Mouse (Mus musculus) layer of hippocampus, adult 9-11 months (tissue): ENCODE results near the gene Ano3.

ENCODE experiments used
- DNase-seq: peaks from one replicate; pipeline ENCODE4 v3.0.0; 2022

Gene Ano3

DNA sequence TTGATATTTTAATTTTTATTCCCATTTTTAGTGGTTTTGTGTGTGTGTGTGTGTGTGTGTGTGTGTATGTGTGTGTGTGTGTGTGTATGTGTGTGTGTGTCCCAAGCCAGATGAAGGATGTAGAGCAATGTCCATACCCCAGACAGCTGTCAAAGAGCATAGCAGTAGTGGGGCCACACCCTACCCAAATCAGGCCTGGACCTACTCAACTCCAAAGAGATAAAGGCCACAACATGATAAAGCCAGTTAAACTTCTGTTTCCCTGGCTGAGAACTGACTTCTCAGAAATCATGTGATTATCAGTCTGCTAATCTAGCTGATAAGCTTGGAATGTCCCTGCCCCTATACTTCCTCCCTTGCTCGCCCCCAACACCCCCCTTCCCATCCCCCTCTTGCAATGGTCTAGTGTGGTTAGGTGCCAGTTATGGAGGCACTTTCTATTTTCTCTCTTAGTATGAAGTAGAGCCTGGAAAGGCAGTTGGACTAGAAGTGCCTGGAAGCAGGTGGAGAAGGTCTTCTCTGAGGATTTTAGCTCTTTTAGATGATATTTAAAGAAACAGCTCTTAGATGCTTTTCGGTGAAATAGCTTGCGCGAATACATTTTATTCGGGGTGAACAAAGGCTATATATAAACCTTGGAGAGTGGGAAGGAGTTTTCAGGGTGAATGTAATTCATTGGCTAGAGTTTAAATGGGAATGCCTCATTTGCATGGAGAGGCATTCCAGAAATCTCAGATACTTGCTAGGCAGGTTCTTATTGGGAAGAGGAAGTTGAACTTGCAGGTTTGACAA is 144.2 kb downstream of the Ano3 start:
- DNase-seq, result no peak

- no peak for DNase-seq
Measured at GRCm38 (mm10) chr2:110795928-110796327, 154.8 kb downstream of the Ano3 start.

GRCm38 (mm10) chr2:110795433-110795832 is 155.3 kb downstream of the Ano3 start:
- DNase-seq, result no peak

DNA sequence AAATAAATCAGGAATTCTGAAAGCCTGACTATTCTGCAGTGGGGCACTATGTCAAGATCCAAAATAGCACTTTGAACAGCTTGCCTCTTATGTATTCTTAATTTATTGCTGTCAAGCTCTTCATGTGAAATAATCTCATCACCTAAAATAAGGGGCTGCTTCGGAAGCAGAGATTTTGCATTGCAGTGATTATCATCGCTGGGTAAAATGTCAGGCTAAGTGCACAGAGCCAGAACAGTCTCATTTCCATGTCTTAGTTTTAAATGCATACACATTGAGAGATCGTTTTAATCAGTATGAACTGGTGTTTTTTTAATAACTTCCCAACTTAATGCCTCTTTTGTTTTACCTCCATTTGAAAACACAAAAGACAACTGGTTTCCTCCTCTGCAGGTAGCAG is 163.3 kb downstream of the Ano3 start:
- DNase-seq, result no peak

DNA sequence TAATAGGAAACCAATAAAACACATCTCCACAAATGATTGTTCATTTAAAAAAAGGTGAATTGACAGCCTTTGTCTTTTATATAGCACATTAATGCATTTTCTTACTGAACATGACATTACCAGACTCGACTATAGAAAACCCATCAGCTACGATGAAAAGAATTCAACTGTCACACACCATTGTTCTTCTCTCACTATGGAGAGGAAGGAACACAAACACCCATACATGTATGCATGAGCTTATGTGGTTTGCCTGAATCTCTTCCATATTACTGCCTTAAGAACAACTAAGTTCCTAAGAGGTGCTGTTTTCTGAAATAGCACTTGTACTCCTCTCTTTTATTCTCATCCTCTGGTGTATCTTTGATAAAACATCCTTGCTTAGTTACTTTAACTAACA is 191.3 kb downstream of the Ano3 start:
- no peak for DNase-seq

DNA sequence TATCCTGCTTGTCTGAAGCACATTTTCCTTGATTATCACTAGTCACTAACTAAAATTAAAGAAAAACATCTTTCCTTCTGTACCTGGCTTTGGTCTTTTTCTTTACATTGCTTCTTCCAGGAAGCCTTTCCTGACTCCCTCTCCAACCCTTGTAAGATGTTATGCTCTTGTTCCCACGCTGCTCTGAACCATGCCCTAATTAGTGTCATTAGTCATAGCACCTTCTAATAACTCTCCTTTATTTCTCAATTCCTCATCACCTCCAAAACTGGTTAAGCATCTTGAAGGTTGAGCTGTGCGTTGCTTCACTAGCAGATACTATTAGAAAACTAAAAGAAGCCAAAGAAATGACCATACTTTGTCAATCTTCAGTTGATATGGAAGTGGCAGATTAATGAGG is 193.2 kb downstream of the Ano3 start:
- DNase-seq, result no peak

DNA sequence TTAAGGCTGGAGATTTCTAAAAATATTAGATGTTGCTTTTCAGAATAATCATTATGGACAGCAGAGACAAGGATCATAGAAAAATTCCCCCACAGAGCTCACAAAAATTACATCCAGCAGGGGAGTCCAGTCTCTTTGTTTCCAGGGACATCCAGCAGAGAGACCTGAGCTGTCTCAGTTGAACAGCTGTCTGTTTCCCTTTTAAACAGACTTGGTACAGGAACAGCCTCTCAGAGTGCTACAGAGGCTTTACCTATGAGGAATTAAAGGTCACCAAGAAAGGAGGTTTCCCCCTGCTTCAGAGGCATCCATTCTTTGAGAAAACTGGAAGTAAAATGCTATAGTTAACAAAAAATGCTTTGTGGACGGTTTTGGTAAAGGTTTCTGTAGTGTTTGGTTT is 210.2 kb downstream of the Ano3 start:
- DNase-seq, result no peak

- DNase-seq, result no peak
Measured at GRCm38 (mm10) chr2:110739781-110740180, 210.9 kb downstream of the Ano3 start.

DNA sequence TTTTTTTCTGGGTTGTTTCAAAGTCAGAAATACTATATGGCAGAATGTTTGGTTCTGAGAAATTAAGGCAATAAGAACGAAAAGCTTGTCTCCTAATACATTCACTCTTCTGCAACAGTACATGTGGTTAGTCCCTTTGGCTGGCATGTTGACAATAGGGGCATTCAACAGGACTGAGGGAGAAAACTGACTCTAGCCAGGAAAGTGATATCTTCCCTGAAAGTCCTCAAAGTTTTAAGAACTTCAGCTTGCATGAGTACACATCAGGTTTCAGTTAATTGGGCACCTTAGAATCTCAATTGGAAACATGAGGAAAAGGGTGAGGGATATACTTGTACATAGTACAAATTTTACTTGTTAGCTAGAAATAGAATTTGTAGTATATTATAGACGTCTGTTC is 212.7 kb downstream of the Ano3 start:
- DNase-seq, result no peak

DNA sequence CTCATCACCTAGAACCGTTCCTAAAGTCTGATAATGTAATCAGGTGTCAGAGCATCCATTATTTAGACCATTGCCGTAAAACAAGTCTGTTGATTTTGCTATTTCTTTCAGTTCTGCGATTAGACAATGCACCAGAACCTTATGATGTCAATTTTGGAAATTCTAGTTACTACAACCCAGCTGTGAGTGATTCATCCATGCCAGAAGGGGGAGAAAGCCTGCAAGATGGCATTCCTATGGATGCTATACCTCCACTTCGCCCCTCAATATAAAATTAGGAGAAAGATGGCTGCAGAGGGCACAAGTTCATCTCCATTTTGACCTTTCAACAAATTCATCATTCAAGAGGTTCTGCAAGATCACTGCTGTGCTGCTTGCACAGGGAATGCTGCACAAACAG is 213.5 kb downstream of the Ano3 start:
- DNase-seq, result no peak

- no peak for DNase-seq
Measured at GRCm38 (mm10) chr2:110726106-110726505, 224.6 kb downstream of the Ano3 start.

GRCm38 (mm10) chr2:110722208-110722607 is 228.5 kb downstream of the Ano3 start:
- DNase-seq, result no peak

DNA sequence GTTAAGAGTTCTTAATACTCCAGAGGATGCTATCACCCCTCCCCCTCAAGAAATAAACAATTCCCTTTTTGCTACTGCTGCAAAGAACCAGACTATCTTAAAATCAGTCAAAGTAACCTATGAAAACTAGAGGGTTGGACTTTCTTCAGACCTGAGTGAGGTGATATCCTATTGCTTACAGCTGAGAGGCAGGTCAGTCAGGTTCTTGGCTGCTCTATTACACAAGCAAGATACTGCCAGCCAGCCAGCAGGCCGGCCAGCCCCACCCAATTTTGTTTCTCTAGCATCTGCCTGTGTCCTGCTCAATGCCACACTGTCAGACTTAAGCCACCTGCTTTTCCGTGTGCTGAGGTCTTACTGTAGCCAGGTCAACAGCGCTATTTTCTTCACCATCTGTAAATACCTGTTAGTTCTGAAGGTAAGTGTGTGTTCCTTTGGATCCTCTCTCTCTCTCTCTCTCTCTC is 229.4 kb downstream of the Ano3 start, which contains the start of gene Muc15:
Gene Muc15 (plus strand): TSS at position 51 of the 464 bp plus-strand sequence.
- no peak for DNase-seq

DNA sequence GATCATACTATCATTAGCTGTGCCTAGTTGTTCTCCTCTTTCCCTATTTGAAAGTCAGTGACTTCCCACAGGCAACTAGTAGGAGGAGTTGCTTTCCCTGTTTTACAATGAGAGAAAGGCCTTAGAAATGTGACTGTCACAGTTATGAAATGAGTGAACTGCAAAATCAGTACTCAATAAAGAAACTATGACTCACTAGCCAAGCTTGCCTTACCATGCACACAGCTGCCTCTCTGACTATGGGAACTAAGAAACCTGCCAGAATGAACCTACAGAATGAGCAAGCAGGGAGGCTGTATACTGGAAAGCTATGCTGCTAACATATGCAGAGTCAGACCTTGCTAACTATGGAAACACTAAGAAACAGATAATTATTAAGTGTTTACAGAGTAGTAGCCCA is 231.7 kb downstream of the Ano3 start:
- DNase-seq, result peak; percentile 13

- DNase-seq, result peak; percentile 27
Measured at GRCm38 (mm10) chr2:110710055-110710720, 240.5 kb downstream of the Ano3 start.

- DNase-seq, result no peak
Measured at GRCm38 (mm10) chr2:110709436-110709835, 241.3 kb downstream of the Ano3 start.

DNA sequence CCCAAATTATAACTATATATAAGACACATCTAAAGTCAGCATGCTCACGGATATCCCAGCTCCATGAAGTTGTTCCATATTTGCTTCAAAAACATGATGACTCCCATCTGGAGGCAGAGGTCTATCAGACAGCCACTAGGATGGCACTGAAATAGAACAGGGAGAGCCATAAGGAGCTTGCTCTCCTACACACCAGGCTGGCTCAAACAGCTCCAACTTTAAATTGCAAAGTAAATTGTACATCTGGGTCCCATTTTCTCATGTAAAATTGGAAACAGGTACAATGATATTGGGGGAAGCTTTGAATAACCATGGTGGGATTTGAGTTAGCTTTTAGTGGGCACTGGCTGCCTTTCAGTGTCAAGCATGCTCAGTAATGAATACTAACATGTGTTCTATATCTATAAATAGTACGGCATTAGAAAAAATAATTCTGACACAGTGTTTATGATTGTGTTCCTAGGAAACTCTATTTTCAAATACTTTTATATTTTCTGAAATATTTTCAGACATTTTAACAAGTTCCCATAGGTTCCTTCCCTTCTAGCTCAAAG is 279.6 kb downstream of the Ano3 start:
- DNase-seq, result peak; percentile 35

DNA sequence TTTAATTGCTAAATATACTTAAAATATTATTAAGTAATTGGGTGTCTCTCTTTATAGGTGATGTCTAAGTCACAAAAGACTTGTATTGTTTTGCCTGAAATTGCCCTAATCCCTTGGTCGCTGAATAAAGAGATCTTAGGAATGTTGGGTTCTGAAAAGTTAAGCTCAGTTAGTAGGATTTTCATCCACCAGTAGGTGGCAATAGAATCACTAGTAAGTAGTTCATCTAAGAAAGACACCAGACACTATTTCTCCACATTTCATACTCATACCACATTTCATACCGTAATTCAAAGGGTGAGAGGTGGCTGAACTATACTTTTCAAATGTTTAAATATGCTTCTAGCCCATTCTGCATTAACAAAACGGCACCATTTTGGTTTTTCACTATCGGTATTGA is 287.4 kb downstream of the Ano3 start:
- peak; percentile 12 for DNase-seq

- DNase-seq, result no peak
Measured at GRCm38 (mm10) chr2:110644846-110645245, 305.9 kb downstream of the Ano3 start.

- DNase-seq, result no peak
Measured at GRCm38 (mm10) chr2:110644358-110644757, 306.4 kb downstream of the Ano3 start.
